Mouse (Mus musculus) G1E (cell line): ENCODE data around the gene Ruvbl2.

ENCODE experiments used
- CTCF ChIP-seq: IDR thresholded peaks from 2 replicates; pipeline ENCODE4 v1.5.1; 2012; ENCODE audit warnings: low read depth, low read length, inconsistent platforms, mixed read lengths
- GATA1 ChIP-seq: IDR thresholded peaks from 2 replicates; pipeline ENCODE4 v1.6.1; 2012; ENCODE audit warnings: borderline replicate concordance, low read length, inconsistent platforms, mixed read lengths
- GATA2 ChIP-seq: IDR thresholded peaks from 2 replicates; pipeline ENCODE4 v1.6.1; 2012; ENCODE audit warnings: low read depth, low read length, inconsistent platforms, borderline replicate concordance
- POLR2AphosphoS5 ChIP-seq: IDR thresholded peaks from 2 replicates; pipeline ENCODE4 v1.6.1; 2012; ENCODE audit warnings: low read depth, low read length, inconsistent platforms; ENCODE audit not compliant: insufficient replicate concordance
- TAL1 ChIP-seq: conservative IDR thresholded peaks from 2 replicates; pipeline ENCODE4 v1.6.1; 2012; ENCODE audit warnings: low read depth, low read length, inconsistent platforms, mixed read lengths

DNA sequence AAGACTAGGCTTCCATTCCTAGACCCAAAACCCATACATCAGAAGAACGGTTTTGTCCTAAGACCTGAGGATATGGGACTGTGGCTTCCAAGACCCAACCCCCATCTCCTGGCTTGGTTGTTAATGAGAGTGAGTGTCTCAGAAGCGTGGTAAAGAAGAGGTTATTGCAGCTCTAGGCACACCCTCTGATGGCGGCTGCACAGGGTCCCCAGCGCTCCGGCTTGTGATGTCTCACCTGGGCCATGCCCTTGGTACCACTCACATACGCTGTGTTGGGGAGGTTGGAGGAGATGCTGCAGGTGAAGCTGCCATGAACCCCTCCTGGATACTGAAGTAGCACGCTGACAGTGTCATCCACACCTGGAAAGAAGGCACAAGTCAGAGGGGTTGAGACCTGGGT lies 40.9 kb upstream of the Ruvbl2 start:
- TF ChIP-seq CTCF (no peak), GATA1 (no peak), POLR2AphosphoS5 (no peak), TAL1 (no peak), GATA2 (no peak)
